Mouse (Mus musculus) heart, adult 11 months (tissue): ENCODE measurements at regions not wholly inside any gene's neighbourhood (a gene's known extent, or its start where the extent isn't known, plus 50 kb on each side); places are given as distances from the start of the nearest gene placed in this dataset.
A peak's percentile ranks its signal among the peaks of the same experiment; 100 is the strongest.

Experiments
- DNase-seq: peaks from one replicate; pipeline ENCODE4 v3.0.0; 2022

- DNase-seq: no peak
These were observed 1041.6 kb upstream of the Got2 start for GRCm38 (mm10) chr8:96929901-96930300.

- DNase-seq: no peak
These were observed 992.6 kb upstream of the Got2 start for GRCm38 (mm10) chr8:96880956-96881355.

- no peak for DNase-seq
These were observed 990.4 kb upstream of the Got2 start for GRCm38 (mm10) chr8:96878793-96879192.

- no peak for DNase-seq
These were observed 985.2 kb upstream of the Got2 start for GRCm38 (mm10) chr8:96873465-96874094.

- no peak for DNase-seq
These were observed 980.1 kb upstream of the Got2 start for GRCm38 (mm10) chr8:96868178-96869080.

- no peak for DNase-seq
These were observed 976.3 kb upstream of the Got2 start for GRCm38 (mm10) chr8:96864606-96865005.

GRCm38 (mm10) chr8:96860870-96861462 lies 972.6 kb upstream of the Got2 start:
- no peak for DNase-seq

- DNase-seq: peak; percentile 46
These were observed 955.2 kb upstream of the Got2 start for GRCm38 (mm10) chr8:96843566-96843965.

GRCm38 (mm10) chr8:96835532-96835931 lies 947.2 kb upstream of the Got2 start:
- DNase-seq: no peak

GRCm38 (mm10) chr8:96834673-96835072 lies 946.3 kb upstream of the Got2 start:
- no peak for DNase-seq

GRCm38 (mm10) chr8:96829253-96829652 lies 940.9 kb upstream of the Got2 start:
- DNase-seq: no peak

- DNase-seq: no peak
These were observed 922.2 kb upstream of the Got2 start for GRCm38 (mm10) chr8:96810550-96810949.
